Mouse (Mus musculus) CD4-positive, CD25-positive, alpha-beta regulatory T cell, adult 2 months (primary cell): ENCODE measurements around the gene Lrmda.

Experiments used
- DNase-seq: peaks from one replicate; pipeline ENCODE4 v3.0.0-alpha.2; 2012; ENCODE audit warnings: low read depth, low spot score

Gene Lrmda

GRCm38 (mm10) chr14:22043420-22043819 is 23.9 kb downstream of the Lrmda start:
- DNase-seq: no peak

GRCm38 (mm10) chr14:22046262-22046856 is 26.8 kb downstream of the Lrmda start:
- no peak for DNase-seq

- DNase-seq: no peak
Observed at GRCm38 (mm10) chr14:22048068-22048899, 28.8 kb downstream of the Lrmda start.

GRCm38 (mm10) chr14:22048900-22049199 is 29.3 kb downstream of the Lrmda start:
- DNase-seq: no peak

- DNase-seq: no peak
Observed at GRCm38 (mm10) chr14:22049282-22049681, 29.8 kb downstream of the Lrmda start.

GRCm38 (mm10) chr14:22051941-22052664 is 32.6 kb downstream of the Lrmda start:
- no peak for DNase-seq

GRCm38 (mm10) chr14:22055630-22056029 is 36.1 kb downstream of the Lrmda start:
- DNase-seq: no peak

GRCm38 (mm10) chr14:22056246-22056645 is 36.7 kb downstream of the Lrmda start:
- no peak for DNase-seq

GRCm38 (mm10) chr14:22058729-22059128 is 39.2 kb downstream of the Lrmda start:
- no peak for DNase-seq

- no peak for DNase-seq
Observed at GRCm38 (mm10) chr14:22059348-22059861, 39.9 kb downstream of the Lrmda start.

GRCm38 (mm10) chr14:22060787-22061186 is 41.3 kb downstream of the Lrmda start:
- no peak for DNase-seq

GRCm38 (mm10) chr14:22062117-22062855 is 42.8 kb downstream of the Lrmda start:
- DNase-seq: no peak

- DNase-seq: no peak
Observed at GRCm38 (mm10) chr14:22069169-22069568, 49.7 kb downstream of the Lrmda start.

- no peak for DNase-seq
Observed at GRCm38 (mm10) chr14:22073385-22073784, 53.9 kb downstream of the Lrmda start.

- DNase-seq: no peak
Observed at GRCm38 (mm10) chr14:22074229-22074628, 54.7 kb downstream of the Lrmda start.

GRCm38 (mm10) chr14:22083931-22084330 is 64.4 kb downstream of the Lrmda start:
- DNase-seq: no peak

GRCm38 (mm10) chr14:22085411-22085810 is 65.9 kb downstream of the Lrmda start:
- no peak for DNase-seq

- no peak for DNase-seq
Observed at GRCm38 (mm10) chr14:22088604-22089003, 69.1 kb downstream of the Lrmda start.

- DNase-seq: no peak
Observed at GRCm38 (mm10) chr14:22089331-22089730, 69.8 kb downstream of the Lrmda start.

- DNase-seq: no peak
Observed at GRCm38 (mm10) chr14:22089866-22090470, 70.5 kb downstream of the Lrmda start.

- DNase-seq: no peak
Observed at GRCm38 (mm10) chr14:22090778-22091211, 71.3 kb downstream of the Lrmda start.
